Mouse (Mus musculus) liver, postnatal 0 days (tissue): ENCODE measurements around the gene Olfr906.

Experiments used
- CTCF ChIP-seq: sonication (generic); IDR thresholded peaks from 2 replicates; pipeline ENCODE4 v1.5.1; 2016; ENCODE audit warnings: antibody characterized with exemption, low read depth
- EP300 ChIP-seq: IDR thresholded peaks from 2 replicates; pipeline ENCODE4 v1.6.1; 2016; ENCODE audit warnings: antibody characterized with exemption, low read depth, mild to moderate bottlenecking

DNA sequence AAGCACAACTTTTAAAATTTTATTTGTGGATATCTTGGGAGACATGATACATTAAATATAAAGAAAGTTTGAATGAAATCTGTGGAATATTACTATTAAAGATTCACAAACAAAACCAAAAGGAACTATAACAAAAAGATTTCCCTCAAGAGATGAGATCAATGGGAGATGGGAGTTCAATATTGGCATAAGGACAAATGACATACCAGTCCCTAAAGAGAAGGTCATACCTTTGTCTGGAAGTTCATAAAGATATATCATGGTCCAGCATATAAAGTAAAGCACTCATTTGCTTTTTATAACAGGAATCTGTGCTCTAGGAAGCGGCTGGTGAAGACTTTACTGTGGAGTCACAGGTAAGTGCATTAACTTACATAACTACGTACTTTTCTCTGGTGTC, 50.7 kb downstream of the Olfr906 start, which contains the start of gene Olfr910:
- no peak for TF ChIP-seq CTCF
- no peak for TF ChIP-seq EP300
